Mouse (Mus musculus): ENCODE results near the gene Fgf8.

Fgf8 gene

DNA sequence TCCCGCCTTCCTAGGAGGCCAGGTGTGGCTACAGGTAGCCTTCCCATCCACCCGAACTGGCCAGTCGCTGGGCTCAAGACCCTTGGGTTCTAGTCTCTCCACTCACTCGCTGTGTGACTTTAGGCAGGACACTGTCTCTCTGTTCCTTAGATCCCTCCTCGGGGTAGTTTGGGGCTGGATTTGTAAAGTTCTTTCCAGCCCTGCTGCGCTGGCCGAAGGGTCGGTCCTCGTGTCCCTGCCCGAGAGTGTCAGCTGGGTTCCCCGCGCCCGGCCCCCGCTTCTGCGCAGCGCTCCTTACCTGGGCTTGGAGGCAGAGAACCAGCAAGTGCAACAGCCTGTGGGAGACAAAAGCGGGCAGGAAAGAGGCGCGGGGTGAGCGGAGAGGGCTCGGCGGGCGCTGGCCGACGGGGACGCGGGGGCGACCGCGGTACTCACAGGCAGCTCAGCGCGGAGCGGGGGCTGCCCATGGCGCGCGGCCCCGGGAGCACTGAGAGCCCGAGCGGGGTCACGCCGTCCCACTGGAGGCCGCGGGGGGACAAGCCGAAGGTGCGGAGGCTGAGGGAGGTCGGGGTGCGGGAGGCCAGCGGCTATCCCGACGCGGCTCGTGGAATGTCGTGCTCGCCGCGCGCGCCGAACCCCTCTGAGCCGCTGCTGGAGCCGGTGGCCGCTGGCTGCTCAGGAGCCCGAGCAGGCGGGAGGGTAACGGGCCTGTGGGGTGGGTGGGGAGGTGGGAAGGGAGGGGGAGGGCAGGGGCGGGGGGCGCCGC is at the start of gene Fgf8:
TSS of gene Fgf8 (minus strand) at position 698 of the 766 bp plus-strand sequence.
- DNase-seq = peak; percentile 23 to 28

DNA sequence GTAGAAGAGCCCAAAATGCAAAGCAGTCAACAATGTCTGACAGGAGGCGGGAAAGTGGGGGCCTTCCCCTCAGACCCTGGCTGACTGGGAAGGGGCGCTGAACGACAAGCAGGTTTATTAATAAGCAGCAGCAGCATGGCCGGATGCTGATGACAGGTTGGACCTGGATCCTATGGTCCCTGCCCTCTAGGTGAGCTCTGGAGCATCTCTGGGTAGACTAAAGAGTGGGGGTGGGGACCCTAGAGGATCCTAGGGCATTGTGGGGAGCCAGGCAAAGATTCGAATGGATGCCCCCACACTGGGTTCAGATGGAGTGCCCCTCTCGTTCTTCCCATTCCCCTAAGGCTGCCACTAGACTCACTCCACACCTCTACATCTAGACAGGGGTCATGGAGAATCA is 49.7 kb upstream of the Fgf8 start:
- no peak for DNase-seq

DNA sequence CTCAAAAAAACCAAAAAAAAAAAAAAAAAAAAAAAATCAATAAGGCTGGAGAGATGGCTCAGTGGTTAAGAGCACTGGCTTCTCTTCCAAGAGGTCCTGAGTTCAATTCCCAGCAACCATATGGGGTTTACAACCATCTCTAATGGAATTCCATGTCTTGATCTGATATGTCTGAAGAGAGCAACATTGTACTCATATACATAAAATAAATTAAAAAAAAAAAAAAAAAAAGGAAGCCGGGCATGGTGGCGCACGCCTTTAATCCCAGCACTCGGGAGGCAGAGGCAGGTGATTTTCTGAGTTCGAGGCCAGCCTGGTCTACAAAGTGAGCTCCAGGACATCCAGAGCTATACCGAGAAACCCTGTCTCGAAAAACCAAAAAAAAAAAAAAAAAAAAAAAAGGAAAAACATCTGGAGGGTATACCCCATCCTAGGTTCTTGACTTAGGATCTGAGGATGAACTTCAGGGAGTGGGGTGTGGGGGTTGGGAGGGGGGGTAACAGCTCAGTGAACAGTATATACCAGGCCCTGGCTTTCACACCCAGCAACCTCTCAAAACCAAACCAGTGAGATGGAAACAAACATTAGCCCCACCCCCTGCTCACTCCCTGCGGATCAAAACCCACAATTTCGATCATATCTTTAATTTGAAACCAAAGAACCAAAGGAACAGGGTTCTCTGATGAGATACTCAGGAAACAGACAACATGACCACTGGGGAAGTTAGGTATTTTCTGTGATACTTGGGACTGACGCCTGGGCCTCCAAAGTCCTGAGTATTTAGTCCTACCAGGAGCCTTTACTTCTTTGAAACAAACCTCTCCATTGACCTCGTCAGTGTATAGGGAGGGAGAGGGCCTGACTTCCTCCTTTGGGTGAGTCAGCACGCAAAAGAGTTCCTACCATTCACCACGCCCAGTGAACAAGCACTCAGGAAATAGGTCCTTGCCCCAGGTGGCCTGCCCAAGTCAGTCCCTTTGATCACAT is 47.5 kb upstream of the Fgf8 start:
- DNase-seq = peak; percentile 42 to 53

DNA sequence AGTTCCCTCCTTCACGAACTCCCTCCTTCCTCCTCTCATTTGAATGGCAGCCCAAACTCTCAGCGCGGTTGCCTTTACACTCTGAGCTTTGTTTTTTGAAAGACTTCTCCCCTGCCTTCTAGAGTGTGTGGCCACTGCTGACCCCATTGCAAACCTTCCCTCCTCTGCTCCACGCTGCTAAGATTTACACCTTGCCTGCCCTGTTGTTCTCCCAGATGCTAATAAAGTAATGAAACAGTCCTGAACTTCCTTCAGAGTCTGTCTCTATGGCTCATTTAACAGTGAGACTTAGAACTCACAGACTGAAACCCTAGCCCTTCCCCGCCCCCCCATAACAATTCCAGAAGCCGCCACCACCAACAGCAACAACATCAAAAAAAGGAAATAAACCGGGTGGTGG is 46.6 kb upstream of the Fgf8 start:
- DNase-seq = no peak

DNA sequence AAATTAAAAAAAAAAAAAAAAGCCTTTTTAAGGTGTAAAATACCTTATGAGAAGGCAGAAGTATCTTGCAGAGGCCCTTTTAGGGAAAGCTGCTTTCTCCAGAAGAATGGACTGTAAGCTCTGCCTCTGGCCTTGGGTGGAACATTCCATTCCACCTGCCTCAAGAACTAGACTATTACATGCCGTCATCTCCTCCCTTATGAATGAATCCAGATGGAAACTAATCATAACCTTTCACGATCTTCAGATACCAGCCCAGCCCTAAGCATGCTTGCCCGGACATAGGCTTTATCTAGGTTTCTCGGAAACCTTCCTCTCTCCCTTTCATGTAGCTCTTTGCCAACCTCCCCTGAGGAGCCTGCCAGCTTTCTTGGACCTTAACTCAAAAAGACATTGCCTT is 45.6 kb upstream of the Fgf8 start:
- no peak for DNase-seq

DNA sequence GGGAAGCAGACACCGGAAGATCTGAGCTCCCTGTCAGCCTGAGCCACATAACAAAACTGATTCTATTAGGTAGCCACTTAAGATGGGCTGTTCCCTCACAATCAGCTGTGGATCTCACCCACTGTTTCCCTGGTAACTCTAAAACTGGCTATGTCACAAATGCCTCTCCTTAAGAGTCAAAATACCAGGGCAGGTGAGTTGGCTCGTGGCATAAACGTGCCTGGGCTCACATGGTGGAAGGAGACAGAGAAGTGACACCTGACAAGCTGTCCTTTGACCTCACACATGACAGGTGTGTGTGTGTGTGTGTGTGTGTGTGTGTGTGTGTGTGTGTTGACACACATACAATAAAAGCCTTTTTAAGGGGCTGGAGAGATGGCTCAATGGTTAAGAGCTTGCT is 44.7 kb upstream of the Fgf8 start:
- DNase-seq = no peak

DNA sequence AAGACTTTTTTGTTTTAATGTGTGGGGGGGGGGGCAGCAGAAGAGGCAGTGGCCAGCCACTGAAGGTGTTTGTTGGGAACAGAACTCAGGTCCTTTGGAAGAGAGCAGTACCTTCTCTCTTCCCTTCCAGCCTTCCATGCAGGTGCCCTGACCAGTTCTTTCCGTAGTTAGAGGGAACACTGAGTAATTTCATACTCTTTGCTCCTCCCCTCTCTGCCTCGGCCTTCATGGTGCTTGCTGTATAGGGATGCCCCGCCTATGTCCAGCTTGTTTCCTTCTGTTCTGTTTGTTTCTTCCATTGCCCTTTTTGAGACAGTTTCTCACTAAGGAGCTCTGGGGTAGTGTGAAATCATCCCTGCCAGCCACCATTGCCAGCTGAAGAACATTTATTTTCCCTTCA is 42.8 kb upstream of the Fgf8 start:
- DNase-seq = no peak

DNA sequence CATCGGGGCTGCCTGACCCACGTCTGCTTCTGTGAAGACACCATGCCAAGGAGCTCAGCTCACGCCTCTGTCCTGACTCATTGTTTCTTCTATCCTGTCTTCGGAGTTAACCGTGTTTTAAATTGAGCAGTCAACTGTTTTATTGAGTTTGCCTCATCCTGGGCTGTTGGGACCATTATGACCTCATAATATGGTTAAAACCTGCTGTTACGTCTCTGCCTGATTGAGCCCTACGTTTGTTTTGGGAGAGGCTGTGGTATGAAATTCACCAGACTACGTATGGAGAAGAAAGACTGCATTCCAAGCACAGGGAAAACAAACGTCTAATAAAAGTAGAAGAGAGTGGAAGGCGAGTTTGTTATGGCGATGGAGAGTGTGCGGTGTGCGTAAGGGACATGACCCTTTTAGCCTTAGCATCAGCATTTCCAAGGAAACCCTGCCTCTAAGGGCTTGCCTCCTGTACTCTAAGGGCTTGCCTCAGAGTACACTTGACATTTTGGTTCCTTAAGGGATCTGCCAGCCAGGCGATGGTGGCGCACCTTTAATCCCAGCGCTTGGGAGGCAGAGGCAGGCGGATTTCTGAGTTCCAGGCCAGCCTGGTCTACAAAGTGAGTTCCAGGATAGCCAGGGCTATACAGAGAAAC is 41.3 kb upstream of the Fgf8 start:
- no peak for DNase-seq

DNA sequence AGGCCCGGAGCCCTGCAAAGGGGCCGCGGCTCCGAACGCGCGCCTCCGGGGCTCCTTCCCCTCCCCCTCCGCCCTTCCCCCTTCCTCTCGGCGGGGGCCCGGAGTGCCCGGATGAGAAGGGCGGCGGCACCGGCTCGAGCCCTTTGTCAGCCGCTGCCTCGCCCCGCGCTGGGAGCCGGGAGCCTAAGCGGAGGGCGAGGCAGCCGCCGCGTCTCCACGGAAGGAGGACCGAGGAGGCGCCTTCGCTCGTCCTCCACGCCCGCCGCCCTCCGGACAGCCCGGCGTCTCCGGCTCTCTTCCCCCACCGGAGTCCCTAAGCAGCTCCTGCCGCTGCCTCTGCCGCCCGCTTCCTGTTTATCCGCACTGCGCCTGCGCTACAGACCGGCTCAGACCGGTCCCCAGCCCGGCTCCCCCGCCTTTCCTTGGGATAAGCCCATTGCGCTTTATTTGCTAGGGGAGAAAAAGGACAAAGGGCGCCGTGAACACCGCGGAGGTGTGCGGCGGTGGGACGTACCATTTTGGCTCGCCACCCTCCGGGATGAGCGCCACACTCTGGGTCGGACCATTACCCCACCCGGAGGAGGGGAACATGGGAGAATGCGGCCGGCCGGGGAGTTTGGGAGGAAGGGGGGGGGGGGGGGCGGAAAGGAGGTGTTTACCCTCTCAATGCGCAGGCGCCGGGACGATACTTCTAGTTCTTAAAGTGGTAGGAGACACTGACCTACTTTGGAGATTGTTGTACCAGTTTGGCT is 40.6 kb upstream of the Fgf8 start, which contains the start of gene Mgea5:
TSS of gene Mgea5 (minus strand) at position 657 of the 752 bp plus-strand sequence.
- DNase-seq = peak; percentile 96 to 97

DNA sequence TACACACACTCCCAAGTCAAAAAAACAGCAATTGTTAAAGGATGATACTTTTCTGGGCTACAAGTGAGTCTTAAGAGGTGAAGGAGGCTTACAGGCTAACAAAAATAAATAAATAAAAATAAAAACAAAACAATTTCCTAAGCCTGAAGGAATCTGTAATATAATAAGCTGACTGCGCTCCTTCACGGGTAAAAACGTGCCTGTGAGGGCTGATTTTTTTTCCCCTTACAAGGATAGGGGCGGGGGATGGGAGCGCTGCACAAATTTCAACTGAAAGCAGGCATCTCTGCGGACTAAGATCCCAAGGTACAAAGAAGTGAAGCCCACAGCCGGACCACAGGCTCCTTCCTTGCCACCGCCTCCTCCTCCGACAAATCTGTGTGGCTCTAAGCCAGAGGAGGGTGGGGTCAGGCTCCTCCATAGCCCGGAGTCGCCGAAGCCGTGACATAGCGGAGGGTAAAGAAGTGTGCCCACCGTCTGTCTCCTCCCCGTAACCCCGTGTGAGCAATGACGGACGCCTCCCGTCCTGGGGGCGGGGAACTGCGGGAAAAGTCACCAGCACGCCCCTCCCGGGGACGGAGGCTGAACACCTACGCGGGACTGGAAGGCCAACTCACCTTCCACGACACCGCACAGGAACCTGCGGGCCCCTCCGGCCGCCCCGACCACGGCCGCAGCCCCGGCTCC is 39.7 kb upstream of the Fgf8 start:
- DNase-seq = peak; percentile 58 to 60

DNA sequence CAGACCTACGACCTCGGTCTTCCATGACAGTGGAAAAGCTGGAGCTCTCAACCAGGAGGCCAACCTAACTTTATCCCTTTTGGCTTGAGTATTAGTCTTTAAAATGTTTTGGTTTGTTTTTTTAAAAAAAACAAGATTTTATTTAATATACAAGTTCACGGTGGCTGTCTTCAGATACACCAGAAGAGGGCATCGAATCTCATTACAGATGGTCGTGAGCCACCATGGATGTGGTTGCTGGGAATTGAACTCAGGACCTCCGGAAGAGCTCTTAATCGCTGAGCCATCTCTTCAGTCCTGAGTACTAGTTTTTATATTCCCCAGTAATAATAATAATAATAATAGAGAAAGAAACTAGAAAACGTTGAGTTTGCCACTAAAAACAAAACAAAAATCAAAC is 39.0 kb upstream of the Fgf8 start:
- DNase-seq = no peak

DNA sequence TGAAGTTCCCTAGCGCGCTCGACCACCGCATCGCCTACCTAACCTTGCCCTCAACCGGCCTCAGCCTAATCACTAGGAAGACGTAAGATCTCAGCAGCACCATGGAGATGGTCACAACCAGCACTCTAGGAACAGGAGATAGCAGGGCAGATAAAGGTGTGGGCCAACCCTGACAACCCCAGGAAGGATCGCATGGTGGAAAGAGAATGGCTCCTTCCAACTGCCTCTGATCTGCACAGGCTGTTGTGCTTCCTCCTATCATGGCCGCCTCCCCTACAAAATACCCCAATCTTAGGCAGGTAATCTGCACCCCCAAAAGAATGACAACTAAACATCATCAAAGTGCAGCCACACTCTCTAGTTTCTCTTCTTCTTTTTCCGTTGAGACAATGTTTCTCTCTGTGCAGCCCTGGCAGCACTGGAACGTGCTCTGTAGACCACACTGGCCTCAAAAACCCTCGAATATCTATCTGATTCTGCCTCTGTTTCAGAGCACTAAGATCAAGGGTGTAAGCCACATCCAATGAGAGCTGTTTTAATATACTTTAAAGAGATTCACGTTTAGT is 37.7 kb upstream of the Fgf8 start:
- peak; percentile 23 to 36 for DNase-seq

DNA sequence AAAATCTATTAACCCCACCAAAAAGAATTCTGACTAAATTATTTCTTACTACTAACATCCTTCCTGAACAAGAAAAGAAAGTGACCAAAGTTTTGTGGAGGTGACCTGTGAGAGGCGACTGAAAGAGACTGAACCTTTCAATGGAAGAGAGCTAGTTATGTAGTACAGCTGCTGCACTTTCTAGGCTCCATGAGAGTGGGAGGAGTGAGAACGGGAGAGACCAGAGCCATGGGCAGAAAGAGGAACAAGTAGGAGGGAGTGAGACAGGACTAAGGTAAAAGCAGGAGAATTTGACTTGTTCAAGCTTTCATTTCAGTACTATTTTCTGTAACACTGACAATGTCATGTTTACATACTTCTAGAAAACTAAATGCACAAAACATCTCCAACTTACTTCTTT is 32.8 kb upstream of the Fgf8 start:
- DNase-seq = no peak

DNA sequence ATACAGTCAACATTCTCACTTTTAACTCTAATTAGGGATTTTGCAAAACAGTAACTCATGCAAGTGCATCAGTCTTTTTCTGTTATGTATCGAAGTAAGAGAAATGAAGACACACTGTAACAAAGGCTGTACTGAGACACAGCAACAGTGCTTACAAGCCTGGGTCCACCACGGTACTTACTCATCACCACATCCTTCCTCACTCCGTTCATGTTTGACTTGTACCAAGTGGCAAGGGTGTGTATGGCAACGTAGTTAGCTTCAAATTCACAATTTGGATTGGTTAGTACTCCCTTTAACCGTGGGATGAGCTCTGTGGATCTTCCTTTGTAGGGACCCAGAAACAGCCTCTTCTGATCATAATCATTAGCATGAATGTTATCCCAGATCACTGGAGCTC is 28.8 kb upstream of the Fgf8 start:
- no peak for DNase-seq

DNA sequence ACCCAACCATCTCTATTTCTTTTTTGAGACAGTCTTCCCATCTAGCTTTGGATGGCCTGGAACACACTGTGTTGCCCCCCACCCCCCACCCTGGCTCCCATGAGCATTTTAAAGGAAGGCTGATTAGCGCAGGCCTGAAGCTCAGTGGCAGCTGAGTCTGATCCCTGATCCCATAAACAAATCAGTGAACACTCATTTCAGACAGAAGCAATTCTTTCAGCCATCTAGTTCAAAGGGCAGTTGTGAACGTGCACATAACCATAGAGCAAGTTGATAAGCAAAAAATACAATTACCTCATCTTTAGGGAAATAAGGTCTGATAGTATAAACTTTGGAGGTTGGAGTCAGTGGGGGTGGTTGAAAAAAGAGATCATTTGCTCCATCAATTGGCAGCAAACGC is 18.1 kb upstream of the Fgf8 start:
- DNase-seq = no peak

DNA sequence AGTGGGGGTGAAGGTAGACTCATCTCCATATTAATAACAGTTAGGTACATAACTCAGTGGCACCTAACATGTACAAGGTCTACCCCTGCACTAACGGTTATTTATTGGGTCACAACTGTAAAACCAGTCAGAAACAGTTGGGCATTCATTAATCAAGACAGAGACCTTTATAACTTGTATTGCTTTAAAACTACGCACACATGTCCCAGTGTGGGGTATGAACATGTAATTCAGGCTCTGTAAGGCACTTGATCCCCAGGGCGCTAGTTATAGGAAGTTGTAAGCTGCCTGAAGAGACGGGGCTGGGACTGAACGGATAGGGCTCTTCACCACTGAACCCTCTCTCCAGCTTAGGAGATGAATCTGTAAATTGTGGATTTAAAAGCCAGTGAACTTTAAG is 16.0 kb upstream of the Fgf8 start:
- DNase-seq = no peak

DNA sequence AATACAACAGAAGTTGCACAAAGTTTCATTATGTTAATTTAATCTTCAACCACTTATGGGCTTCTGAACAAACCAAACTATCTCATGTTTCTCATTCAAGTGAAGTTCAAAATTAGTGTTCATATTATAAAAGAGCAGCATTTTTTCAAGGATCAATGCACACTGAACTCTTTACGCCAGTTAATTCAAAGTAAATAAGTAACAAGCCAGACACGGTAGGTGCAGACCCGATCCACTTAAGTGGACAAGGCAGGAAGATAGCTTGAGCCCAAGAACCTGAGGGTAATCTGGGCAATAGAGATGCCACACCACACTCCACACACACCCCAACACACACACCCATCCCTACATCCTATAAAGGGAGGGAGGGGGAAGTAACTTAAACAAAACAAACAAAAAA is 10.8 kb upstream of the Fgf8 start:
- DNase-seq = no peak

DNA sequence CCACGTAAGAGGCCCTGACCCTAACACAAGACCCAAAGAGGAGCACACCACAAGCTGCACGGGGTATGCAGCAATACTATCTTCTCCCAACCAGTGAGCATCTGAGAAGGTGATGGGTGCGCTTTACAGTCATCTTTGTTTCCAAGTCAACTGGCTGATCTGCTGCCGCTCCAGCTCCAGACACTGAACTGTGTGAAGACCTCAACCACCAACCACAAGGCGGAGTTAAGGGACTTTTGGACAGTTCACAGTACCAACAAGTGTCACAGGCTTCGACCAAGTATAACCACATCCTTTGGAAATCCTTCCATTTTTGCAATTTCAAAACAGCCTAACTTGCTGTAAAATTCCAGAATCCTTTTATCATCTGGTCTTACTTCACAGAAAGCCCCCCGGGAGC is 9.2 kb upstream of the Fgf8 start:
- no peak for DNase-seq

DNA sequence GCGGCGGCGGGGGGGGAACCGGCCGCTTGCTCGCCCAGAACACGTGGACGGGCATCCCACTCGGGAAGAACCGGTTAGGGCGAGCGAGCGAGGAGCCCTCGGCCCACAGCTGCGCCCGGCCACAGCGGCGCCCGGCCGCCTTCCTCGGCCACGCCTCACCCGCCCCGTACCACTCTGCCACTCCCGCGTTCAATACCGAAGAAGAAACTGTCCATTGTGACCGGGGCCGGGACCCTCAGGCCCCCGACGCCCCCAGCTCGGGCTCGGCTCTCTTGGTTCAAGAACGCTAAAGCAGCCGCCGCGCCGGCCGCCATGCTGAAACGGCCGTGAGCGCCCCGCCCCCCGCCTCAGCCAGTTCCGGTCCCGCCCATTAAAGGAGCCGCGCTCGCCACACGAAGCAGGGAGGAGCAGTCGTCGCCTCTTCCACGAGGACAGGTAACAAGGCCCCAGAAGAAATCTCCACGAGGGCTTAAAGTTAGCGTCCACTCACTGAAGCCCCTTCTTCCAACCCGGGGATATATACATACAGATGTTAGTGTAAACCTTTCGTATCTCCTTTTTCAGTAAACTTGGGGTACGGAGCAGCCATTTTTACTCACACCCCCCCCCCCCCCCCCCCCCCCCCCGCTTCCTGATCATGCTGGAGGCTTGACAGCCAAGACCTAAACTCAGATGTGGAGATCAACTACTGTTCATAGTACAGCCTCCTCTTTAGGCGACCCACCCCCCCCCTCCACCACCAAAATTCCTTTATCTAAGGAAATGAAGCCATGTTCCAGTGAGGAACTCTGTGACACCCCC is 6.7 kb upstream of the Fgf8 start, which contains the start of gene Npm3:
TSS of gene Npm3 (minus strand) at position 349 of the 801 bp plus-strand sequence.
- DNase-seq = peak; percentile 91 to 92

DNA sequence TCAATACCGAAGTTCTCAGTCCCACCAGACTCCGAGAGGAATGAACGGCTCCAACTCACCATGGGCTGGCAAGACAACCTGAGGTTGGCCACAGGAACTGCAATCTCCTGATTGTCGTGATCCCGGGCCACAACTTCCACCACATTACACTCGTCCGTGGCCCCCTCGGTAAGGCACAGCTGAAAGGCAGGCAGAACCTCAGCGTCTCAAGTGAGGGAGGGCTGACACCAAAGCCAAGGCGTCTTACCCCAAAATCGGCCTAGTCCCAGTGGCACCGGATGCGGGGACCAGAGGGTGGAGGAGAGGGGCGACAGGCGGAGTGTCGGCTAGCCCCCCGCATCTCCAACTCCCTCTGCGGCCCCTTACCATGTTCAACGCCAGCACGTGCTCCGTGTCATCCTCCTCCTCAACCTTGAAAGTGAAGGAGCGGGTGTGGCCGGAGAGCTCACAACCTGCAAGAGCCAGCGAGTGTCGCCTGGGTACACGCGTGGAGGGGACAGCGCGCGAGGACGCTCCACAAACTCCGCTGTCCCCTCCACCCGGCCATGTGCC is 6.1 kb upstream of the Fgf8 start:
- DNase-seq = peak; percentile 29 to 30
